Mouse (Mus musculus) right cerebral cortex, postnatal 4 days (tissue): ENCODE data around the gene Cntrl.

ENCODE experiments used
- DNase-seq: peaks from one replicate; pipeline ENCODE4 v3.0.0-alpha.2; 2022

Gene Cntrl

DNA sequence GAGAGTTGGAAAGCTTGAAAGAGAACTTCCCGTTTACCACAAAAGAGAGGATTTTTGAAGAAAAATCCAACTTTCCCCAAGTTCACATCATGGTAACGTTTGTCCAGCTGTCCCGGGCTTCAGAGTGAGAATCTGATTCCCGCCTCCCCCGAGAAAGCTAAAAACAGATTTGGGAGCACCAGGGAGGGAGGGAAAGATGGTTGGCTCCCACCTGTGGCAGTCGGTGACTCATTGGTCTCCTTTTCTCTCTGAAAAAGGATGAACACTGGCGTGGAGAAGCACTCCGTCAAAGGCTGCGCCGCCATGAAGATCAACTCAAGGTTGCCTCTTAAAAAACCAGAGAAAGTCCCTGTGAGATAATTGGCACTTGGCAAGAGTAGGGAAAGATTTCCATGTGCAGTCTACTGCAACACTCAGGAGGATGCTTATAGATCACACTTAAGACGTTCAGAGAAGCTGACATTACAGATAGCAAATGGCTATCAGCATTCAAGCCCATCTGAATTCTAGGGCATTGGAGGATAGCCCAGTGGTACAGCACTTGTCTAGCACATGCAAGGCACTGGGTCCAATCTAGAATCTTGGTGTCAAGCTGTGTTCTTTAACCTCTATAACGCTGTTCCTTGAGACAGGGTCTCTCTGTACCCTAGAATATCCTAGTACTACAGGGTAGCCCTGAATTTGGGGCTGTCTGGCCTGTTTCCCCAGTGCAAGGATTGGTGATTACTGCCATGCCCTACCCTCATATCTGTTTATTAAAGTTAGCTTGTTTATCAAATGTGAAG lies 66.2 kb downstream of the Cntrl start:
- no peak for DNase-seq

DNA sequence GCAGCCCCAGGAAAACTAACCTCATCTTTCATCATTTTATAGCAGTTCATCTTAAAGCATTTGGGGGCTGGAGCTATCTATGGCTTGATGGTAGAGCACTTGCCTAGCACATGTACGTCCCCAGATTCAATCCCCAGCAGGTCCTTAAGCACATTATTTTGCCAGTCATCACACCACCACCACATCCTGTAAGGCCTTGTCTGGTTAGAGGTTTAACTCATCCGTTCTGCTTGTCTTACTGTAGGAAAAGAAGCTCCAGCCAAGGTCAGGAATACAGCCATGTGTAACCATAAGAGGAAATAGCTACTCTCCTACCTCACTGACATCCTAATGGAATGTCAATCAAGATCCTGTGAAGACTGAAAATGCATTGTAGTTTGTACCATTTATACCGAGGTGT lies 68.9 kb downstream of the Cntrl start:
- DNase-seq = no peak

DNA sequence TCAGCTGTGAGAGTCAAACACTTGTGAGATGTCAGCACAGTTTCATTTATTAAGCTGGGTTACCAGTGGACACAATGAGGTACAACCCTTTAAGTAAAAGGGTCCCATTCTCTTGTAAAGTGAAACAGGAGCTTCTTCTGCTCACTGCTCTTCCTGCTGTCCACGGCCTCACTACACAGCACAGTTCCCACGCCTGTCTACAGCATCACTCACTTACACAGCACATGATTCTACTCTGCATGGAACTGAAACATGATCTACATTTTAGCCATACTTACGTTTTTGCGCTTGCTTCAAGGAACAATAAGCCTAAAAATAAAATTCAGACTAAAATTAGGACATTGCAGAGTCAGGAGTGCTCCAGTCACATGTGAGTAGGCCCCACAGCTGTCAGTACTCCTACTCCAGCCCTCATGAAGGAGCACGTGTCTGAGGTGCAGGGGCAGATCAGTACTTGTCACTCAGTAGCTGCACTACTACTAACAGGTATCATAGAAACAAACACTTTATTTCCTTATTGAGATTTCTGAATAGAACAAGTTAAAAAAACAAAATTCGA lies 73.9 kb downstream of the Cntrl start:
- DNase-seq = no peak

DNA sequence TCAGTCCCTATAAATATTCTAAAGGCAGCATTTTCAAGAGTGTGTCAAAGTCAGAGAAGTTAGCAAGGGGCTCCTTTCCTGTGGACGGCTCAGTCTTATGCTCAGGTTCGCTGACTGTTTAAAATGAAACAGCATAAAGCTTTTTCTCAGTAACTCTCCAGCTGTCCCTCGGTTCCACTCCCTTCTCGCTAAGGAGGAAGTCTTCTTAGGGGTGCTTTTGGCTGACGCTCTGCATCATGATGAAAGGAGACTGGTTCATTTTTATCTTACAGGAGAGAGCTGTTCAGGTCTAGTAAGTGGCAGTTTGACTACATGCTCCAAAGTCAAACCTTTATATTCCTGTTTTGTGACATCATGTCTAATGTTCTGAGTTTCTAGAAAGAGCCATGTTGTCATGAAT lies 79.6 kb downstream of the Cntrl start:
- no peak for DNase-seq

DNA sequence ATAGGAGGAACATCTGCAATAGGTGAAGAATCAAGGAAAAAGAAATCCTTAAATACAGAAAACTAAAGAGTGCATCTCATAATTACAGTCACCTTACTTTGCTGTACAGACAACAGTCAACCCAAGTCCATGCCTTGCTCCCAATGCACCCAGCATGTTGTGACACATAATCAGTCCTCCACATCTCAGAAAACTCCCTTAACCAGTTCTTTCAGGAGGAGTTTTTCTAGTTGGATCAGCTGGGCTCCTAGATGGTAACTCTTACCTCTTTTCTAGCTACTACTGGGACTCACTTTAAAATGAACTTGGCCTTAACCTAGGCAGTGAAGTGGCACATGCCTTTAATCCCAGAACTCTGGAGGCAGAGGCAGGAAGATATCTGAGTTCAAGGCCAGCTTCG lies 84.7 kb downstream of the Cntrl start:
- no peak for DNase-seq

DNA sequence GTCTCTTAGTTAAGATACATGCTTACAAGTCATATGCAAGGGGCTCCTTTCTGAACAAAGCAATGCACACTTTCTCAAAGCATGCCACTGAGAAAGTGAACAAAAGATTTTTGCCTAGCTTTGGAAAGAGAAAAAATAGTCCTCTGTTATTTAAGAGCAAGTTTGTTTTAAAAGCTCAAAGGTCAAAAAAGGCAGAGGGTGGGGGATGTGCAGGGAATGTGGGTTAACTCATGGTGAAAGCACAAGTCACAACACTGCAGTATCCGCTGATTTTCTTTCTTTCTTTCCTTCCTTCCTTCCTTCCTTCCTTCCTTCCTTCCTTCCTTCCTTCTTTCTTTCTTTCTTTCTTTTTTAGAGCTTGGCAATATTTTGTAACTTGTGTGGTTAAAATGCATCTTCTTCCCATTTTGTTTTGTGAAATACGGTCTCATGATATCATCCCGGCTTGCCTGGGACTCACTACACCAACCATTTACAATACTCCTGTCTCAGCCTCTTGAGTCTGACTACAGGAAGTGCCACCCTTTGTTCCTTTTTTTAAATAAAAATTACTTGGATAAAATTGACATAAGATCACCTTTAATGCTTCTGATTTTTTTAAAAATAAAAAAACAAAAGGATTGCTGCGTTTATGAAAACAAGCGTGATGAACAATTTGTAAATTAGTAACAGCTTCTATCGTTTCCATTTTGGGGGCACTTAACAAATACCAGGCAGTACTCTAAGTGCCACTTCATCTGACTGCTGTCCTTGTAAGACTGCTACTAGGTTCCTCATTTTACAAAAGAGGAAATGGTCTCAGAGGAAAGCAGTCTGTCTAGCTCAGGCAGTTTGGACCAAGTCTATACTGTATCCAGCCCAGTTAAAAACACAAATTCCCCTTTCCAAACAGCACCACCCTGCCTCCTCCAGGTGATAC lies 86.6 kb downstream of the Cntrl start:
- DNase-seq = no peak

DNA sequence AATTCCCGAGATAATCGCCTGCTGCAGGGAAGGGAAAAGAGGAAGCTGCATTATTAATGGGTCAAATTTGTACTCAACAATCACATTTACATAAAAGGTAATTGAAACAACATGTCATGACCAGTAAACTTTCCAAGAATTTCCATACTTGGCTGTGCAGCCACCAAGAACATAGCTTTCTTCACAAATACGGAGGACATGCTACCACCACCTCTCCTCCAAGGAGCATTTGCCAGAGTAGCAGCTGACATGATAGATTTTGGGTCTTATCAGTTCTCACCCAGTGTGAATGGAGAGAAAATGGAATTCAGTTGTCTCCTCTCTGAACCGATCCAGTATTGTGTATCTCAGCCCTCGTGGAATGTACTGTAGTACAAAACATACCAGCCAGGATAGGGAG lies 90.2 kb downstream of the Cntrl start:
- no peak for DNase-seq

DNA sequence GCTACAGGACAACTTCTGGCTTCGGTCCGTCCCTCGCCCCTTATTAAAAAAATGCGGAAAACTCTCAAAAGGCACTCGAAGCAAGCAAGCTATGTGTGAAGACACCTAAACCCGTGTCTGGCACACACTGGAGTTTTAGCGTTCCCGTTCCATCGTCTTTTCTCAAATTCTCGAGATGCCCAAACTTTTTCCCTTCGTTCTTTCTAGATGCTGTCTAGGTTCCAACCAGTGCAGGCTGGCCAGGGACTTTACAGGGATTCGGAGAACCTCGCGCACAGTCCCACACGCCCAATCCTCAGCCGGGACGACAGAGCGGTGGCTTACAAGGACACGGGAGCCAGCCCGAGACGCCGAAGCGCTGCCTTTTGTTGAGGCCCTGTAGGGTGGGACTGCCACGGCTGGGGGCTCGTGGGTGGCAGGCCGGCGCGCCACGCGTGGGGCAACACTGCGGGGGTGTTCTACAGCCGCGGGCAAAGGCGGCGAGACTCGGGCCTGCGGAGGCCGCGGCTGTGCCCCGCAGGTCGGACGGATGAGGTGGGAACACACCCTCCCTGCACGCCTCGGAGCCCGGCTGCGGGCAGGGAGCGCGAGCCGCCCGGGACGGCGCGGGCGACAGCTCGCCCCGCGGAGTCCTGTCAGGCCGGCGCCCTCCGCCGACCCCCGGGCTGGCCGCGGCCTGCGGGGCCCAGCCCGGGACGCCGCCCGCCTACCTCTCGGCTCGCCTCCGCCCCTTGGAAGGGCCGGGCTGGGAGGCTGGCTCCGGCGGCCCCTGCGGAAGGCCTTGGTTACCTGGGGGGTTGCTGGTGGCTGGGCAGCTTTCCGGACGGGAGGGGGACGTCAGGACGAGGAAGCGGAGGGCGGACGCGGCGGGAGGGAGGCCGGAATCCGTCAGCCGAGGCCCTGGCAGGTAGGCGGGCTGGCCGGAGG lies 90.9 kb downstream of the Cntrl start:
- DNase-seq = peak; percentile 49

DNA sequence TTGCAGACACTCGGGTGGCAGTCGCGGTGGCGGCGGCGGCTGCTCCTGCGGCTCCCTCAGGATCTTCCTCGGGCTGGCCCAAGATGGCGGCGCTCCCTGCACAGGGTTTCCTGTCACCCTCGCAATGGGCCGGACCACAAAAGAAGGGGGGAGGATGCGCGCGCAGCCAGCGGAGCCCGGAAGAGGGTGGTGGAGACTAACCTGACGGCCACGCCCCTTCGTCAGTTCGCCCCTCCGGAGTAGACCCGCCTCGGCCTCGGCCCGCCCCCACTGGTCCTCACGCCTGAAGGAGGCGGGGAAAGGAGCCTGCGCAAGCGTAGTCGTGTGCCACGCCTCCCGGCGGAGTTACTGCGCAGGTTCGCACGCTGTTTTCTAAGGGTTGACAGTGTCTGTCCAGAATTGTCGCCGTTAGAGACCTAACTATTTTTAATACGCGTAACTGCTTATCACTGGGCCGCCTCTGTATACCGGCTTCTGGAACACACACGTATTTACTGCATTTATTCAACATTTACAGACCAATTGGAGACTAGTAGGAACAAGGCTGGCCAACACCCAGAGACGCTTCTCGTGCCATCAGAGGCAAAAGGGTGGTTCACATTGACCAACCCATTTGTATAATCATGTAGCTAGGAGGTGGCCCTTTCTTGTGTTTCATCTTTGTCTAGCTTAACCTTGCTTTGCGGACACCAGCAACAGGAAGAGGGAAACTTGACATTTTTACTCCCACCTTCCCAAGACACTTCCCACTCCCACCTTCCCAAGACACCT lies 91.8 kb downstream of the Cntrl start, which contains the start of gene Rab14:
Gene Rab14, minus strand, starts transcription at position 223 of the 771 bp plus-strand sequence.
- peak; percentile 100 for DNase-seq

DNA sequence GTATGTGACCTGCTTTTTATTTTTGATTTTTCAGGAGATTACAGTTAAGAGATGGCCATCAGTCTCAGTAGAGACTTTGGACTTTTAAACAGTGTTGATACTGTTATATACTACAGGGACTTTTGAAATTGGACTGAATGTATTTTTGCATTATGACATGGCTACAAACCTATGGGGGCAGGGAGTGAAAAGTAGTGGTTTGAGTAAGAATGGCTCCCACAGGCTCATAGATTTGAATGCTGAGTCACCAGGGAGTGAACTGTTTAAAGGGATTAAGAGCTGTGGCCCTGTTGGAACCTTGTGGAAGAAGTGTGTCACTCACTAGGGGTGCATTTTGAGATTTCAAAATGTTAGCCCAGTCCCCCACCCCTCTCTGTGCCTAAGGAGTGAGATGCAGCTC lies 94.4 kb downstream of the Cntrl start:
- DNase-seq = no peak

DNA sequence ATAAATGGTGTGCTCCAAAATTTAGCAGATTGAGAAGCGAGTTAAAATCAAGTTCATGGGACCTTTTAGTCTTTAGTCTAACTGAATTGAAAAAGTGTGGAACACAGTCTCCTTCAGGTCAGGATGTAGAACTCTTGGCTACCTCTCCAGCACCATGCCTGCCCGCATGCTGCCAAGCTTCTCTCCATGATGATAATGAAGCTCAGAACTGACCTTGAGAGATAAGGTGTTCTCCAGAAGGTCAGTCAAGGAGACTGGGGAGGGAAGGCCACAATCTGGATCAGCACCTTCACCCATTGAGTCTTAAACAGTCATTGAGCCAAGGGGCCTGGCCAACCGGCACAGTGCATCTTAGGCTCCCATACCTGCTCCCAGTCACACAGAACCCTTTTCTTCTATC lies 97.5 kb downstream of the Cntrl start:
- DNase-seq = no peak

DNA sequence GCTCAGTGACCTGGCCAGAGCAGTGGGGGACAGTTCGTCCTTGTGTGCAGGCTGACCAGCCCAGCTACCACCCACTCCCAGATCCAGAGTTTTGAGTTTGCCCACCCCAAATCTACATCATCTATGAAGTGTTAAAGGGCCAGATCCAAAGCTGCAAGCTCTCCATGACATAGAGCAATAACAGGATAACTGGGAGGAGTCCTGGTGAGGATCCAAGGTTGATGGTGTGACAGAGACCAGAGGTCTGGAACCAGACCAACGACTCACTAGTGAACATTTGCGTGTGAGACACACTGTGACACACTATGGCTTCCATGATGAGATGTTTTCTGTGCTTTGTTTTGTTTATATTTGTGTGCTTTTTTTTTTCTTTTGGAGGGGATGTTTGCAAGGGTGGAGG lies 98.8 kb downstream of the Cntrl start:
- no peak for DNase-seq

DNA sequence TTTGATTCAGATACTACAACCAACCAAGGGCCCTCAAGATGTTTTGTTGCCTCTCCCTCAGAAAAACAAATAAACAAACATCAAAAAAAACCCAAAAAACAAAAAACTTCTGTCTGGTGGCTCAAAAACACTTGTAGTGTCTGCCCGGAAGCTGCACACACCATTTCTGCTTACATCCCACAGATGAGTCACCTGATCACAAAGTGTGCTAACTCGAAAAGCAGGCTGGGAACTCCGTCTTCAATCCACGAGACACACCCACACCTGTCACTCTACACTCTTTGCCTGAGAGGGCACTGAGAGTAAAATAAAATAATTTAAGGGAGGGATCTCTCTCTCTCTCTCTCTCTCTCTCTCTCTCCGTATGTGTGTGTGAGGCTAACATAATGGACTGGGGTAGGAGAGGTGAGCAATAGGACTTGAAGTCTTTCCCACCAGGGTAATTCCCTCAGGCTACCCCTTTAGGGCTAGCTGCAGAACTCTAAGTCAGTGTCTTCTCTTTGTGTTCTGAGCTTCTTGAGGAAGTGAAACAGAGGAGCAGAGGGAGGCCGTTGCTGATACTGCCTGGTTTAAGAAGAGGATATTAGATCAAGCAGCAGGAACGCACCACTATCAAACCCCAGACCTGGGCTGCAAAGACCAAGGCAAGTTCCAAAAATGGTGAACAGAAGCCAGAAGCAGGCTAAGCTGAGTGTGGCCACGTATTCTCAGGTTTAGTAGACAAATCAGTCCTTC lies 99.8 kb downstream of the Cntrl start:
- no peak for DNase-seq

DNA sequence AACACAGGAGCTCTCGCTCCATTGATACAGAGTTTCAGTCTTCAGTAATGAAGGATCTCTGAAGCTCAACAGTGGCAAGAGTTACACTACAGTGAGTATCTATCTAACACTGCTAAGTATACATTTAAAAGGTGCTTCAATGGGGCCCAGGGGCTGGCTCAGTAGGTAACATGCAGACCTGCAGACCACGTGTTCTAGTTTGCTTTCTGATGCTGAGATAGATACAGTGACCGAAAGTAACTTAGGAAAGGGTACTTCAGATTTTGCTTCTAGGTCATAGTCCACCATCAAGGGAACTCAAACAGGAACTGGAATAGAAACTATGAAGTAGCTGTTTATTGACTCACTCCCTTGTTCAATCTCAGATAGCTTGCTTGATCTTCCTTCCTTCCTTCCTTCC lies 102.4 kb downstream of the Cntrl start:
- no peak for DNase-seq

DNA sequence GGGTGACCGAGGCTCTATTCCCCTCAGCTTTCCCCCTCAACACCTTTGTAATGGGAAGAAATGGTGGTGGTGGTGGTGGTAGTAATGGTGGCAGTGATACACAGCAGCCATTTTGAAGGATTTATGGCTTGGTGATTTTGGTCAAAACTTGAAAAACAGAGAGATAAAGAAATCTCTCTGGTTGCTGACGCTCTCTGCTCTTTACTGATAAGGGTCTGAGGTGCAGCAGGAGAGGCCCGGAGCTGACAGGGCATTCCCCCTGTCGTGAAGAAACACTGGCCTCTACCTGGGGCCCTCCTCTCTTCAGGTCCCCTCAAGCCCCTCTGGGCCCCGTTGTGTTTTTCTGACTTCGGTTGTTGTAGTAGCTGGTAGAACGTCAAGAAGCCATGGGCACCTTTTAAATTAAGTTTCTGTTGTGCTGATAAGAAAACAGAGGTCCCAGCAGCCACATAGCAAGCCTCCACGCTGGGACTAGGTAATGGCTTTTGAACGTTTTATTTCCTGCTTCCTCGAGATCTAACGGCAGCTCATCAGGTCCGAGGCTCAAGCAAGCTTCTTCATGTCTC lies 104.1 kb downstream of the Cntrl start:
- DNase-seq = no peak

DNA sequence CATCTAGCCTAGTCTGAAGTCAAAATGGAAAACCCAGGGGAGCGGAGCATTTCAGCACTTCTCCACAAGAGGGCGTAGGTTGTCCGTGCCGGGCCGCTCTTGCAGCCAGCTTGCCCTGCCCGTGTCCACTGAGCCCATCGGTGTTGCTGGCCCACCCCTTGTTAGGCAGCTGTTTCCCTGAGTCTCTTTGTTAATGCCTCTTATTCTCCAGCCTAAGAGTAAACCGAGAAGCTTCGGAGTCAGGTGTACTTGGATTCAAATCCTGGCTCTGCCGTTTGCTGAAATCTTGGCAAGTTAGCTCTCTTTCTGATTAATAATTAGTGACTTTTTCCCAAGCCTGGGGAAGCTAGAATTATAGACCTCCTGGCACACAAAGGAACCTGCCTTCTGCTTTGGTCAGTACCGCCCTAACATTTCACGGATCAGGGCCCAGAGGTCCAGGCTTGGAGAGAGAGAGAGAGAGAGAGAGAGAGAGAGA lies 105.6 kb downstream of the Cntrl start:
- DNase-seq = peak; percentile 77

DNA sequence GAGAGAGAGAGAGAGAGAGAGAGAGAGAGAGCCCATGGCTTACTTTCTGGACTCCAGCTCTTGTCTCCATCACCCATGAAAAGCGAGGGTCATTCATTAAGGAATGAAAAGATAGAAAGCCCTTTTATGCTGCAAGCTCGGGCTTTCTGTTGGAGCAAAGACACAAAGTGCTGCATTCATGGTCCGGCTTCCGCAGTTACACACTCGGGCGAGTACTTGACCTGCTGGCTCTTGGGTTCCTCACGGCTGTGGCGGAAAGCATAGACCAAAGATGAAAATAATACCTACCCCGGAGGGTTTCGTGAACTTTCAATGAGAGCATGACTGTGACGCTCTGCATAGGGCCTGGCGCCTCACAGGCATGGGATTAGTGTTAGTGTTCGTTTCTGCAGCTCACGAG lies 106.1 kb downstream of the Cntrl start:
- no peak for DNase-seq

DNA sequence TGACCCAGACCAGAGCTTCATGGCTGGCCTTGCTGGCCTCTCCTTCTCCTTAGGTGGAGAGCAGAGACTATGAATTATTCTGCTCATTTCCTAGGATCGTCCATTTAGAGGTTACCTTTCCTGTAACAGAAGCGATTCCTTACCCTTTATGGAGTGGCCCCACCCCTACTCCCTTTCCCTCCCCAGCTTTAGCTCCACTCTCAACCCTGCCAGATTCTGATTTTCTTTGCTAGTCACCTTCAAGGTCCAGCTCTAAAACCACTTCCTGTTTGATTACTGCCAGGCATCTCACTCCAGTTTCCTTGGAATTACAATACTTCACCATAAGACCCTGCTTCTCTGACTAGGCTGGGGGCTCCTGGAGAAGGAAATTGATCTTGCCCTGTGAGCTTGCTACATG lies 107.4 kb downstream of the Cntrl start:
- no peak for DNase-seq

DNA sequence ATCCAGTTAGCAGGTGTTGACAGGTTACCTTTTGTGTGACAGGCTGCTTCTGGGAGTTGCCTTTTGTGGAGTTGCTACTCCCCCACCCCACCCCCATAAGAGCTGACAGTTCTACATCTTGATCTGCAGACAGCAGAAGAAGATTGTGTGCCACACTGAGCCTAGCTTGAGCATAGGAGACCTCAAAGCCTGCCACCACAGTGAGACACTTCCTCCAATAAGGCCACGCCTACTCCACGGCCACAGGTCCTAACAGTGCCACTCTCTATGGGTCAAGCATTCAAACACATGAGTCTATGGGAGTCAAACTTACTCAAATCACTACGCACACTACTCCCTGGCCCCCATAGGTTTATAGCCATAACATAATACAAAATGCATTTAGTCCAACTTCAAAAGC lies 109.4 kb downstream of the Cntrl start:
- DNase-seq = no peak

DNA sequence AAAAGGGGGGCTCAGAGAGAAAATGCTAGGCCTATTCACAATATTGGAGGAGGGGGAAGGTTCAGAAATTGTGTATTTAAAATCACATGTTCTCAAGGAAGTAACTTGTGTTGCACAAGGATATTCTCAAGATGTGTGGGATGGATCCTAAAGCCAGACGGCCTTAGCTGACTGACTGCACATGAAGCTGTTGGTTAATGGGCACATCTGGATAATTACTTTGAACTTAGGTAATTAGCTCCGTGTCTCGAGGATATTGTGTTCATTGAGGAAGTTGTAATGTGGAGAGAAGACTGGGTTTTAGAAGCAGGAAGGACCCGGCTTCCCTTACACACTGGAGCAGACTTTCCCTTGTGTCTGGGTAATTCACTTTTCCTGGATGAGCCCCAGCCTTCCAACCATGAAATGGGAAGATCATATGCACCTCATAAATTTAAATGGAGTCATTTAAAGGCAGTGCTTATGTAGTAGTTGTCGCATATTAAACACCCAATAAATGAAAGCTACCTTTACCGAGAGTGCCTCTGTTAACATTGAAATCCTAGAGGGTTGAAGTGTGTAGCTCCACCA lies 113.6 kb downstream of the Cntrl start:
- no peak for DNase-seq
